Mouse (Mus musculus): ENCODE data around the gene Chn1. TPM values are rescaled to one million over a fixed set of nuclear protein-coding genes. Genes with fewer than 3 reads are reported as not detected.

Gene Chn1
- polyA plus RNA-seq, 1 experiment from 2014 or later = 30.4 TPM

DNA sequence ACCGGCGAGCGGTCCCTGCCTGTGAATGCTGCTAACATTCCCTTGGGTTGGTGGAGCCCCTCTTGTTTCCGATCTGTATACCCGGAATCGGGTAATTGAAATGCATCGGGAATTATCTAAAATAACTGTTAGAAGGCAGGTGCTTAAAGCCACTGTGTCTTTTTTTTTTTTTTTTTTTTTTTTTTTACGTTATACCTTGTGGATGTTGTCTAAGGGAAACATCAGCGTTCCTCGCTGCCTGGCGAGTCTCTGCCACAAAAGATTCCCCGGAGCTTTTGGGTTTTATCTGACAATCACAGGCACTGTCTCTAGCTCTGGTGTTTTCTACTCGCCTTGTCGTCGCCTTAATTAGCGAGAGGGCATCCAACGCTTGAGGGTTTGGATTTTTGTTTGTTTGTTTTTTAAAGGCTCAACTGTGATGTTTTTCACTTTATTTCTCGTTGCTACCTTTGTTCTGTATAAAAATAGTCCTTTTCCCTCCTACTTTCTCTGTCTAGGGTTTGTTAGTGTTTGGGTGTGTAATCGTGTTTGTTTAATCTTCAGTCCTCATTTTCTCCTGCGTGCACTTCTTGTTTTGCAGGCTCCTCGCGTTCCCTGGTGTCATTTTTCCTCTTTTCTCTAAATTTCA is 651 bp upstream of the Chn1 start:
- Histone ChIP-seq H3K9ac (ENCODE audit: low read length) (peak overlapping the region; percentile 89), H3K4me1 (ENCODE audit: control insufficient read depth in 2 of 2, insufficient read depth in 2 of 2, low read length in 2 of 2) (peaks cover 2 to 28% of the 10 kb centered on the region in 2 experiments), H3K27me3 (ENCODE audit: control insufficient read depth, insufficient read depth, low read length) (no peaks in the 10 kb centered on the region; the same call in 1 of the 2 replicates), H3K36me3 (ENCODE audit: control insufficient read depth, insufficient read depth, low read length) (no peaks in the 10 kb centered on the region), H3K4me3 (ENCODE audit: control insufficient read depth in 1 of 2, insufficient read depth in 1 of 2, low read depth in 1 of 2, low read length in 2 of 2) (peak overlapping the region; percentile 89 to 93), H3K9me3 (ENCODE audit: control insufficient read depth, low read length) (no peaks in the 10 kb centered on the region), H3K4me2 (ENCODE audit: low read length) (peak overlapping the region; percentile 87), H3K27ac (replicated peaks in 1 of 2; ENCODE audit: control insufficient read depth in 1 of 2, insufficient read depth in 1 of 2, low read depth in 2 of 2, low read length in 2 of 2) (no peak overlapping the region)
- WGBS = 2% methylated on average over 22 of the region's 22 CpGs
- ATAC-seq (ENCODE audit: insufficient number of reproducible peaks, insufficient read depth, low FRiP score, low read depth) = no peak

DNA sequence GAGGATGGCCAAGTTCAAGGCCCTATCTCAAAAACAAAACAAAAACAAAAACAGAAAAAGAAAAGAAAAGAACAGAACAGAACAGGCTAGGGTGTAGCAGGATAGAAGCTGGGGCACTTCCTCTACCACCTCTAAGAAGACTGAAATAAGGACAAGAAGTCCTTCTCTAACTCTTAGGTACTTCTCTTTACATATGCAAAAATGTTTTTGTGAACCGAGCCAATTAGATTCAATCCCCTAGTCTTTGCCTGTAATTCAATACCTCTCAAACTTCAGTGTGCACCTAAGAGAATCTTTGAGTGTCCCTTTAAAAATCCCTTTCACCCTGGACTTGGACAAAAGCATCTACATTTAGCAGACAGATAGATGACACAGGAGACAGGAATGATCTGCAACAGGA is 2.2 kb downstream of the Chn1 start:
- Histone ChIP-seq H3K36me3 (ENCODE audit: control insufficient read depth, insufficient read depth, low read length) (no peaks in the 10 kb centered on the region), H3K4me2 (ENCODE audit: low read length) (peak overlapping the region; percentile 87; the same call in 1 of the 2 replicates), H3K4me1 (ENCODE audit: control insufficient read depth in 2 of 2, insufficient read depth in 2 of 2, low read length in 2 of 2) (peaks cover 2 to 14% of the 10 kb centered on the region in 2 experiments; a peak in 3 of 4 replicates), H3K9ac (ENCODE audit: low read length) (no peak overlapping the region), H3K27ac (replicated peaks in 1 of 2; ENCODE audit: control insufficient read depth in 1 of 2, insufficient read depth in 1 of 2, low read depth in 2 of 2, low read length in 2 of 2) (no peak overlapping the region), H3K4me3 (ENCODE audit: control insufficient read depth in 1 of 2, insufficient read depth in 1 of 2, low read depth in 1 of 2, low read length in 2 of 2) (no peak overlapping the region), H3K27me3 (ENCODE audit: control insufficient read depth, insufficient read depth, low read length) (no peaks in the 10 kb centered on the region; the same call in 1 of the 2 replicates), H3K9me3 (ENCODE audit: control insufficient read depth, low read length) (no peaks in the 10 kb centered on the region)
- WGBS = 41% methylated on average over 1 of the region's 1 CpGs
- ATAC-seq (ENCODE audit: insufficient number of reproducible peaks, insufficient read depth, low FRiP score, low read depth) = no peak

DNA sequence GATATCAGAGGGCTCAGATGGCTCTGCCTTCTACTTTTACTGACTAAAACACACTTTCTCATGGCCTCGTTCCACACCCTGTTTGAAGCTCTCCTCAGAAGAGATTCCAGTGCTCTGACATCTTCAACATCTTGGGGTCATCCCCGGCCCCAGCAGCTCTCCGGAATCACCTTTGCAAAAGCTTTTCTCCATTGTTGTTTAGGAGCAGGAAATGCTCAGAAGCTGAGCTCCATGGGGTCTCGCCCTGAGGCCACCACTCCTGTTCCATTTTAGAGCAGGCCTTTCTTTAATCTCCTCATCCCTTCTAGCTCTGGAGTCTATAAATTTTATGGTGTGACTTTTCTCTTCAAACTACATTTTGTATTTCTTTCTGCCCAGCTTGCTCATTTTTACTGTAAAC is 6.5 kb downstream of the Chn1 start:
- ATAC-seq (ENCODE audit: insufficient number of reproducible peaks, insufficient read depth, low FRiP score, low read depth) = no peak
- Histone ChIP-seq H3K9me3 (ENCODE audit: control insufficient read depth, low read length) (no peaks in the 10 kb centered on the region), H3K4me1 (ENCODE audit: control insufficient read depth in 2 of 2, insufficient read depth in 2 of 2, low read length in 2 of 2) (peaks cover 6 to 15% of the 10 kb centered on the region in 2 experiments), H3K36me3 (ENCODE audit: control insufficient read depth, insufficient read depth, low read length) (no peaks in the 10 kb centered on the region), H3K9ac (ENCODE audit: low read length) (no peak overlapping the region), H3K27me3 (ENCODE audit: control insufficient read depth, insufficient read depth, low read length) (no peaks in the 10 kb centered on the region), H3K27ac (replicated peaks in 1 of 2; ENCODE audit: control insufficient read depth in 1 of 2, insufficient read depth in 1 of 2, low read depth in 2 of 2, low read length in 2 of 2) (no peak overlapping the region), H3K4me3 (ENCODE audit: control insufficient read depth in 1 of 2, insufficient read depth in 1 of 2, low read depth in 1 of 2, low read length in 2 of 2) (no peak overlapping the region), H3K4me2 (ENCODE audit: low read length) (no peak overlapping the region)
- WGBS = 78% methylated on average over 4 of the region's 4 CpGs

DNA sequence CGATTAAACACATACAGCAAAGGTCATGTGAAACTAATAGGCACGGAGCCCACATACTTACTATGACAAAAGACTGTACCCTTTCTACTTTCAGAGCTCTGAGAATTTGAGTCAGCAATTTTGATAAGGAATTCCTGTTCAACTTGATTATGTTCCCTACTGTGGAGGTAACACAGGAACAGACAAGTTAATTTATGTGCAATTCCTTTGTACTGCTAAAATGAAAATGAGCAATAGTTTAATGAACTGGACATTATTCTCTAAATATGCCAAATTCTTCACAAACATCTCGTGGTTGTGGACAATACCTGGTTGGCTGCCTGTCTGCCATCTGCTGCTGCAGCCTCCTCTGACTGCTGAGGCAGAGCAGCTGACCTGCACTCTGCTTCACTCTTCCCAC is 11.6 kb downstream of the Chn1 start:
- no peak for ATAC-seq (ENCODE audit: insufficient number of reproducible peaks, insufficient read depth, low FRiP score, low read depth)
- 0 out of 4 replicates have a peak overlapping the region, but pooled peaks of 1 of the 2 experiments have one; percentile 19 for H3K27ac ChIP-seq (replicated peaks in 1 of 2; ENCODE audit: control insufficient read depth in 1 of 2, insufficient read depth in 1 of 2, low read depth in 2 of 2, low read length in 2 of 2)
- 34% methylated on average over 3 of the region's 3 CpGs for WGBS

DNA sequence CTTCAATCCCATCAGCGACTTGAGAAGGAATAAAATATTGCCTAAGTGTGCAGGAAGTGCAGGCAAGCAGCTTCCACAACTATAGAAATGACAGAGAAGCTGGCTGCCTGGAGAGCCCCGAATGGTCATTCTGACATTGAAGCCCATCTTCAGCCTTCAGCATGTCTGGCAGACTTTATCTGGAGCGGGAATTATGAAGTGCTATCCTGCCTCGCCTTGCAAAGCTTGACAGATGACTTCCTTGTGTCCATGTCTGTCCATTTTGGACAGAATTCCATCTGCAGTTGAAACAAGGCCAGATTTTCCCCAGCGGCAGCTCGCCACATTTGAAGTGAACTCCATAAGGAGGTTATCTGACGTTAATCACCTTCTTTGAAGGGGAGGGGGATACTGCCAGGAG is 15.2 kb downstream of the Chn1 start:
- Histone ChIP-seq H3K36me3 (ENCODE audit: control insufficient read depth, insufficient read depth, low read length) (no peaks in the 10 kb centered on the region), H3K27me3 (ENCODE audit: control insufficient read depth, insufficient read depth, low read length) (no peaks in the 10 kb centered on the region), H3K4me3 (ENCODE audit: control insufficient read depth in 1 of 2, insufficient read depth in 1 of 2, low read depth in 1 of 2, low read length in 2 of 2) (no peak overlapping the region), H3K4me2 (ENCODE audit: low read length) (no peak overlapping the region), H3K9ac (ENCODE audit: low read length) (no peak overlapping the region), H3K9me3 (ENCODE audit: control insufficient read depth, low read length) (0 out of 2 replicates have a peak, but pooled peaks cover 7% of the 10 kb centered on the region), H3K4me1 (ENCODE audit: control insufficient read depth in 2 of 2, insufficient read depth in 2 of 2, low read length in 2 of 2) (peaks cover 6 to 10% of the 10 kb centered on the region in 2 experiments), H3K27ac (replicated peaks in 1 of 2; ENCODE audit: control insufficient read depth in 1 of 2, insufficient read depth in 1 of 2, low read depth in 2 of 2, low read length in 2 of 2) (no peak overlapping the region)
- 52% methylated on average over 7 of the region's 7 CpGs for WGBS
- no peak for ATAC-seq (ENCODE audit: insufficient number of reproducible peaks, insufficient read depth, low FRiP score, low read depth)

More for the DNA sequence above, 11.6 kb downstream of the Chn1 start:
- Histone ChIP-seq H3K4me2 (ENCODE audit: low read length) (no peak overlapping the region), H3K4me1 (ENCODE audit: control insufficient read depth in 2 of 2, insufficient read depth in 2 of 2, low read length in 2 of 2) (peaks cover 6 to 10% of the 10 kb centered on the region in 2 experiments), H3K9me3 (ENCODE audit: control insufficient read depth, low read length) (no peaks in the 10 kb centered on the region), H3K4me3 (ENCODE audit: control insufficient read depth in 1 of 2, insufficient read depth in 1 of 2, low read depth in 1 of 2, low read length in 2 of 2) (no peak overlapping the region), H3K36me3 (ENCODE audit: control insufficient read depth, insufficient read depth, low read length) (no peaks in the 10 kb centered on the region), H3K9ac (ENCODE audit: low read length) (no peak overlapping the region), H3K27me3 (ENCODE audit: control insufficient read depth, insufficient read depth, low read length) (no peaks in the 10 kb centered on the region)

DNA sequence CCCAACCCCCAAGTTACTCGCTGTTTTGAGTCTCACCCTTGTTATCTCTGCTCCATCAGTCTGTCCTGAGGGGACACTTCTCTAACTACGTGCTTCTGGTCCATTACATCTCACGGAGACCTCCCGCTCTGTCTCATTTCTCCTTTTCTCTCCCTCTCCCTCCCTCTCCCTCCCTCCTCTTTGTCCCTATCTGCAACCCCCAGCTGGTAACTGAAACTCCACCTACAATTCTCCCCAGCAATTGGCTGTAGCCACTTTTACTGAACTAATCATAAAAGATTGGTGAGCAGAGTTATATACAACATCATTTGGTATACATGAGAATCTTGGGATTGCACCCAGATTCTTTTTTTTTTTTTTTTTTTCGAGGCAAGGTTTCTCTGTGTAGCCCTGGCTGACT is 16.1 kb downstream of the Chn1 start:
- H3K4me3 ChIP-seq (ENCODE audit: control insufficient read depth in 1 of 2, insufficient read depth in 1 of 2, low read depth in 1 of 2, low read length in 2 of 2) = no peak overlapping the region
- no peak overlapping the region for H3K9ac ChIP-seq (ENCODE audit: low read length)
- H3K4me2 ChIP-seq (ENCODE audit: low read length) = no peak overlapping the region
- 0 out of 2 replicates have a peak, but pooled peaks cover 9% of the 10 kb centered on the region for H3K9me3 ChIP-seq (ENCODE audit: control insufficient read depth, low read length)
- WGBS = 80% methylated on average over 5 of the region's 5 CpGs
- no peak overlapping the region for H3K27ac ChIP-seq (replicated peaks in 1 of 2; ENCODE audit: control insufficient read depth in 1 of 2, insufficient read depth in 1 of 2, low read depth in 2 of 2, low read length in 2 of 2)
- peaks cover 4 to 10% of the 10 kb centered on the region in 2 experiments; a peak in 3 of 4 replicates for H3K4me1 ChIP-seq (ENCODE audit: control insufficient read depth in 2 of 2, insufficient read depth in 2 of 2, low read length in 2 of 2)
- ATAC-seq (ENCODE audit: insufficient number of reproducible peaks, insufficient read depth, low FRiP score, low read depth) = no peak
- H3K27me3 ChIP-seq (ENCODE audit: control insufficient read depth, insufficient read depth, low read length) = no peaks in the 10 kb centered on the region
- H3K36me3 ChIP-seq (ENCODE audit: control insufficient read depth, insufficient read depth, low read length) = no peaks in the 10 kb centered on the region

DNA sequence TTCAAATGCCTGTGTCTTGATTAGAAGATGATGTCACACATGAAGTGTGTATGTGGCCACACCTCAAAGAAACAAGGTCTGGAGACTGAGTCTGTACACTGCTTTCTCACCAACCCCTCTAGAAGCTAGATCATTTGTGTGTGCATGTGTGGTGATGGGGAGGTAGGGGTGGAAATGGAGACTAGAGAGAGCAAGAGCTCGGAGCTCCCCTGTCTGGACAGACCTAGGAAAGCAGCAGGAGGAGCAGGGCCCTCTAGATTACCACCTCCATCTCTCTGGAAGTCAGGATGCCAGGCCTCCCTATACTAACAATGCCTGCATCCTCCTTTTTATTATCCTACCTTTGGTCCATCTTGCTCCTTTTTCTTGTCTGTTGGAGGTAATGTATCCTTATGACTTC is 27.8 kb downstream of the Chn1 start:
- H3K4me2 ChIP-seq (ENCODE audit: low read length) = no peak overlapping the region
- no peak for ATAC-seq (ENCODE audit: insufficient number of reproducible peaks, insufficient read depth, low FRiP score, low read depth)
- H3K4me1 ChIP-seq (ENCODE audit: control insufficient read depth in 2 of 2, insufficient read depth in 2 of 2, low read length in 2 of 2) = no peaks in the 10 kb centered on the region
- no peaks in the 10 kb centered on the region for H3K27me3 ChIP-seq (ENCODE audit: control insufficient read depth, insufficient read depth, low read length)
- H3K36me3 ChIP-seq (ENCODE audit: control insufficient read depth, insufficient read depth, low read length) = no peaks in the 10 kb centered on the region
- no peaks in the 10 kb centered on the region for H3K9me3 ChIP-seq (ENCODE audit: control insufficient read depth, low read length)
- no peak overlapping the region for H3K4me3 ChIP-seq (ENCODE audit: control insufficient read depth in 1 of 2, insufficient read depth in 1 of 2, low read depth in 1 of 2, low read length in 2 of 2)
- no peak overlapping the region for H3K9ac ChIP-seq (ENCODE audit: low read length)
- 96% methylated on average over 1 of the region's 1 CpGs for WGBS
- no peak overlapping the region for H3K27ac ChIP-seq (replicated peaks in 1 of 2; ENCODE audit: control insufficient read depth in 1 of 2, insufficient read depth in 1 of 2, low read depth in 2 of 2, low read length in 2 of 2)

DNA sequence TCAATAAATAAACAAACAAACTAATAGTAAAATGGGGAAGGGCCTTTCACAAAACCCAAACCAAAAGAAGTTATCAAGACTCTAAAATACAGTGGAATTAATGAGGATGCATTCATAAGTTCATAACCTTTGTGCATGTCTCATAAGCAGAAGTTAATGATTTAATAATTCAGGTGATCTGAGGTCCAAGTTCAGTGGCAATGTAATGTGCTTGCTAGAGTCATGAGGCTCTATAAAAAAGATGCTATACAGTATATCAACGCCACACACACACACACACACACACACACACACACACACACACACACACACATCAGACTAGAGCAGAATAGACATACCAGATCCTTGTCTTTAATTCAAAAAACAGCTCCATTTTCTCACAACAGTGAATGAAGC is 28.8 kb downstream of the Chn1 start:
- Histone ChIP-seq H3K4me3 (ENCODE audit: control insufficient read depth in 1 of 2, insufficient read depth in 1 of 2, low read depth in 1 of 2, low read length in 2 of 2) (no peak overlapping the region), H3K27me3 (ENCODE audit: control insufficient read depth, insufficient read depth, low read length) (no peaks in the 10 kb centered on the region), H3K27ac (replicated peaks in 1 of 2; ENCODE audit: control insufficient read depth in 1 of 2, insufficient read depth in 1 of 2, low read depth in 2 of 2, low read length in 2 of 2) (no peak overlapping the region), H3K36me3 (ENCODE audit: control insufficient read depth, insufficient read depth, low read length) (no peaks in the 10 kb centered on the region), H3K9me3 (ENCODE audit: control insufficient read depth, low read length) (no peaks in the 10 kb centered on the region), H3K9ac (ENCODE audit: low read length) (no peak overlapping the region), H3K4me2 (ENCODE audit: low read length) (no peak overlapping the region), H3K4me1 (ENCODE audit: control insufficient read depth in 2 of 2, insufficient read depth in 2 of 2, low read length in 2 of 2) (no peaks in the 10 kb centered on the region)
- WGBS = 88% methylated on average over 1 of the region's 1 CpGs
- no peak for ATAC-seq (ENCODE audit: insufficient number of reproducible peaks, insufficient read depth, low FRiP score, low read depth)
